Mouse (Mus musculus) layer of hippocampus, postnatal 36 days (tissue): Measurements from ENCODE around the gene Rplp1. TPM values are rescaled to one million over a fixed set of nuclear protein-coding genes. Genes with fewer than 3 reads are reported as not detected.

Experiments
- DNase-seq, 2 experiments: peaks; one replicate each; pipeline ENCODE4 v3.0.0; 2022
- total RNA-seq, 2 experiments: library from RNA; stranded (reverse); gene quantifications; 2 replicates each; pipeline ENCODE4 v1.2.3; 2021

The Rplp1 gene
- total RNA-seq, 2 experiments from 2014 or later, result 1,474 to 1,494 TPM

DNA sequence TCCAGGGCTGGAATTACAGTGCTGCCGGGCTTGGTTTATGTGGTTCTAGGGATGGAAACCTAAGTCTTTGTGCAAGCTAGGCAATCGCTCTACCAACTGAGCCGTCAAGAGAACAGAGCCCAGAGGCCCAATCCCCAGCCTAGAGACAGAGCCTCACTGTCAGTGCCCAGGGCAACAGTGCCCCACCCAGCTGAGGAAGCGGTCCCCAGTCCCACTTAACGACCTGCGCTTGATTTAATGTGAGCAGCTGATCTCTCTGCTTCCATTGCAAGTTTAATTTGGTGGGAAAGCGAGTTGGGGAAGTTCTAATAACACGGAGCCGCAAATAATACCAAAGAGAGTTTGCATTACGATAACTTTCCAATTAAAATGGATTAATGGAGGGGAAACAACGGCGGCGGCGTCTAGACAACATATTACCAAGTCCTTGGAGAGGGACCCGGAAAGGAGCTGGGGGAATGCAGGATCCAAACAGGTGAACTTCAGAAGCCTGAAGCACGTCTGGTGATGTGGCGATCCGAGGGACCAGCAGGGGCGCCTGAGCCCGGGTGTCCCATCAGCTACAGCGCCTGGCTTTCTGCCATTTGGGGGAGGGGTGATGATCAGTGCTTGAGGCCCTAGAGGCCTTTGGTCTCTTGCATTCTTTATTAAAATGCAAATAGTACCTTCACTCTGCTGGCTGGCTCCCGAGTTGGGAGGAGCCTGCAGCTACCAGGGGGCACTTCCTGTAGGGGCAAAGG, 36.8 kb downstream of the Rplp1 start:
- DNase-seq, result no peak

DNA sequence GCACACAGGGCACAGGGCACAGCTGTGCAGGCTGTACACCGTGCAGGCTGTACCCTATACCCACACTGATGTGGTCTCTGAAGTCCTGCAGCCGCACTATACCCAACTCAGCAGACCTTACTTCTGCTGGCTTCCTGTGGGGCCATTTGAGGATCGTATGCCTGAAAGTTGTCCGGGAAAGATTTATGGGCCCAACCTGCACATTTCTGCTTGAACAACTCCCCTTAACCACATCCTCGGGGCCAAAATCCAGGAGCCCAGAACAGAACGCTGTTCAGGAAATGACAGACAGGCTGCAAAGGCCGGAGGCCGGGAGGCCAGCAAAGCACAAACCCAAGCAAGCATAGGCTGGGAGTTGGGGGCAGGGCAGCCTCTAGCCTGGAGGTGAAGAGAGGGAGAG, 41.0 kb downstream of the Rplp1 start:
- DNase-seq, result no peak

DNA sequence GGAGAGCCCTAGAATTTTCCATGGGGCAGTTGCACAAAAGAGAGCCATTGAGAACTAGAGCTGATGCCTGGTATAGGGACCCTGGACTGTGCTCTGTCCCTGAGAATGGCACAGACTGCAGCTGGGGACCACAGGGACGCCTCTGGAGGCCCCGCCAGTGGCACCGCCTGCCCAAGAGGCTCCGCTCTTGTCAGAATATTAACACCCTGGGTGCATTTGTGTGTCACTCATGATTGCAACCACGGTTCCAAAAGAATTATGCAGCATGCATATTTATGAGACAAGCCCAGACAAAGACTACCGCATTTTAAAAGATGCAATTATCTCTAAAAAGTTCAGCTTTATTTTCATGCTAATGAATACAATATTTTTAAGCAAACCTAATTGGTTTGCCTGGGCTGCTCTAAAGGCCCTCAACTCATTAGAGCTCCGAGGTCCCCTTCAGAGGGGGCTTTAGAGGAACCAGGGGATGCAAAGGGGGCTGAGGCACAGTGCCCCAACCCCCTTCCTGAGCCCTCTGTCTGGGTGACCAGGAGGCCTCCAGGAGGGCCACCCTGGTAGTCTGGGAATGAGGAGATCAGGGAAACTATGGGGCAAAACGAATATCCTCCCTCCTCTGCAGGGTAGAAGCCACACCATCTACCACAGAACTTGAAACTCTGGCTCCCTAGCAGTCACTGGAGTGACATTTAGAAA, 41.9 kb downstream of the Rplp1 start:
- no peak for DNase-seq

DNA sequence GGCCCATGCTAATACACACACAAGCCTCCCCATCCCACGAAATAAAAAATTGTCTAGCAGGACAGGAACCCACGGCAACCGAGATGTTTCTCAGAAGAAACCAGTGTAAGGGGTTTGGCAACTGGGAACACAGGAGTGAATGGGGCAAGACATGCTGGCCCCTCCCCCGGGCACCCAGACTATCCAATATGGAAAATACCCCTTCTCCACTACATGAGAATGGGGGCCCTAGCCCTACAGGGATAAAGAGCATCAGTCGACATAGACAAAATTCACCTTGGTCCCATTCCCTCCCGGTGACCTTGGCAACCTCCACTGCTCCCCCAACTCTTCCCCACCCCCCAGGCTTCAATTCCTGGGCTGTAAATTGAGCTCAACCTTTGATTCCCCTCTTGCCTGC, 42.5 kb downstream of the Rplp1 start:
- DNase-seq, result no peak

DNA sequence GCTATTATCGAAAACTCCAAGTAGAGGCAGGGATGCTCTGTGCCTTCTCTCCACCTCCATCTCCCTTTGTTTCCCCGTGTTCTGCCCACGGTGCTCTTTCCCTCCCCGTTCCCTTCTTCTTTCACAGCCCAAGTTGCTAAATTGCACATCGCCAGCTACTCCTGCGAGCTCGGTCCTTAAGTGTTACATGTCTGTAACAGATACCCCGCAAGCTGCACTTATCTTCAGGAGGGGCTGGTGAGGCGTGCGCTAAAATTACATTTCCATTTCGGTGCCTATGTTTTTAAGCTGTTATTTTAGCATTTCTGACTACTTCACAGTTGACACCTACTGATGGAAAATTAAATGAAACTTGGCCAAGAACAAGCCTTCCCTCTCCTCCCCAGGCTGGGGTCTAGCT, 46.7 kb downstream of the Rplp1 start:
- DNase-seq, result no peak

Other genes with a start within 250 kb of the Rplp1 start
- 1 to 10 TPM; 1.2 to 2.3 TPM for gene Kif23, start 32.2 kb upstream of the Rplp1 start, total RNA-seq
- gene Paqr5, start 112.3 kb upstream of the Rplp1 start, total RNA-seq, result 1 to 10 TPM; 1.6 to 4.7 TPM
- gene Glce, start 208.1 kb upstream of the Rplp1 start, total RNA-seq, result 10 to 100 TPM; 24.1 to 27.2 TPM